Mouse (Mus musculus) spleen, adult 2 months (tissue): ENCODE measurements around the gene Abcb10. TPM values are rescaled to one million over a fixed set of nuclear protein-coding genes. Genes with fewer than 3 reads are reported as not detected.

Experiments used
- DNase-seq, 2 experiments: peaks; one replicate each; pipeline versions ENCODE4 v3.0.0 to v3.0.0-alpha.2; 2012 to 2021; ENCODE audit warnings: low spot score in 2 of 2, low read depth in 1 of 2
- H3K27ac ChIP-seq: fragments of 200-500 bp; 2 replicates; pipeline ENCODE4 v1.5.1; 2012; ENCODE audit warnings: low read length, inconsistent platforms; ENCODE audit not compliant: insufficient read depth
- H3K27me3 ChIP-seq: fragments of 200-500 bp; 2 replicates; pipeline ENCODE4 v1.6.1; 2012; ENCODE audit warnings: mild to moderate bottlenecking, moderate library complexity, low read length, inconsistent platforms; ENCODE audit not compliant: control insufficient read depth, insufficient read depth
- H3K36me3 ChIP-seq: fragments of 200-500 bp; 2 replicates; pipeline ENCODE4 v1.6.1; 2012; ENCODE audit warnings: mild to moderate bottlenecking, low read length, inconsistent platforms; ENCODE audit not compliant: control insufficient read depth, insufficient read depth
- H3K4me1 ChIP-seq: fragments of 200-500 bp; 2 replicates; pipeline ENCODE4 v1.6.1; 2011; ENCODE audit warnings: inconsistent platforms; ENCODE audit not compliant: control insufficient read depth, insufficient read depth, insufficient read length
- H3K4me3 ChIP-seq: fragments of 200-500 bp; 2 replicates; pipeline ENCODE4 v1.5.1; 2011; ENCODE audit warnings: mild to moderate bottlenecking, inconsistent platforms; ENCODE audit not compliant: insufficient read depth, insufficient read length; ENCODE audit errors: extremely low read depth
- CTCF ChIP-seq: fragments of 200-500 bp; IDR thresholded peaks from 2 replicates; pipeline ENCODE4 v1.5.1; 2011; ENCODE audit warnings: mild to moderate bottlenecking, inconsistent platforms; ENCODE audit not compliant: insufficient read depth, insufficient read length, insufficient replicate concordance; ENCODE audit errors: extremely low read depth
- POLR2A ChIP-seq: fragments of 200-500 bp; IDR thresholded peaks from 2 replicates; pipeline ENCODE4 v1.6.1; 2011; ENCODE audit warnings: low read depth, low read length, inconsistent platforms
- WGBS: fragments of 180-500 bp; shearing (Covaris S2); methylation state at CpG from one replicate; pipeline ENCODE4 v1.1.7; 2018; 5-methylcytosine and 5-hydroxymethylcytosine counted together
- polyA plus RNA-seq: library from polyadenylated mRNA; depleted of rRNA; stranded (reverse); fragments of >200 nt; gene quantifications from 2 replicates; pipeline ENCODE4 v1.2.3, GENCODE M21; 2012

The Abcb10 gene
- polyA plus RNA-seq, 1 experiment, result 22.6 TPM

DNA sequence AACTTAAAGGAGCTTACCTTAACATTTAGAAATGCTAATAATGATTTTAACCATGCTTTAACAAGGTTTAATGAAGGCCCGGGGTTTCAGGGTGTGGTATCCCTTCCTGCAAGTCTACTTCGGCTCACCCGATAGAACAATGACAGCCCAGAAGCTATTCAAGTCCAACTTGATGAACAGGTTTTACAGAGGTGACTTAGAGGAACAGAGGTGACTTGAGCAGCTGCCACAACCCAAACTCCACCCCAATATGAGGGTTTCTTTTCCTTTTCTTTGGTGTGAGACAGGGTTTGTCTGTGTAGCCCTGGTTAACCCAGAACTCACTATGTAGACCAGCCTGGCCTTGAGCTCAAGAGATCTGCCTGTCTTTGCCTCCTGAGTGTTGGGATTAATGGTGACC lies 11.1 kb upstream of the Abcb10 start:
- H3K27me3 ChIP-seq, result no peaks in the 10 kb centered on the region
- DNase-seq, result no peak
- no peak overlapping the region for H3K4me3 ChIP-seq
- H3K27ac ChIP-seq, result no peak overlapping the region
- peaks cover 12% of the 10 kb centered on the region for H3K36me3 ChIP-seq
- TF ChIP-seq POLR2A, result no peak
- TF ChIP-seq CTCF, result no peak
- no peaks in the 10 kb centered on the region for H3K4me1 ChIP-seq
- 95% methylated on average over 3 of the region's 3 CpGs for WGBS

DNA sequence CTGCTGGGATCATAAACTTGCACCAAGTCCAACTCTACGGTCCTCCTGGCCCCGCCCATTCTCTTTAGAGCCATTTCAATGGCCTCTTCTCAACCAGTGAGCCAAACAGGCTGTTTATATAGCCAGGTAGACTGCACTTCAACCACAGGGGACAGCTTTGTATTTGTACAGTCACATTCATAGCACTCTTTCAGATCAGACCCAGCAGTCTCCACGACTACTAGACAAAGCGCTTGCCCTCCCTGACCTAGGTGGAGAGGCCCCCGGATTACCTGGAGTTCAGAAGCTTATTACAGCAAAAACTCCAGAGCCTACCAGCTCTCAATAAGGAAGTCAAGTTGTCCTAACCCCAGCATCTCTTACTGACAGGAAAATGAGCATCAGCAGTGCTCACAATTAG lies 10.7 kb upstream of the Abcb10 start:
- Histone ChIP-seq H3K27me3 (no peaks in the 10 kb centered on the region), H3K4me1 (no peaks in the 10 kb centered on the region), H3K27ac (no peak overlapping the region), H3K4me3 (no peak overlapping the region), H3K36me3 (peaks cover 12% of the 10 kb centered on the region)
- 95% methylated on average over 5 of the region's 5 CpGs for WGBS
- TF ChIP-seq POLR2A (no peak), CTCF (no peak)
- DNase-seq, result no peak

DNA sequence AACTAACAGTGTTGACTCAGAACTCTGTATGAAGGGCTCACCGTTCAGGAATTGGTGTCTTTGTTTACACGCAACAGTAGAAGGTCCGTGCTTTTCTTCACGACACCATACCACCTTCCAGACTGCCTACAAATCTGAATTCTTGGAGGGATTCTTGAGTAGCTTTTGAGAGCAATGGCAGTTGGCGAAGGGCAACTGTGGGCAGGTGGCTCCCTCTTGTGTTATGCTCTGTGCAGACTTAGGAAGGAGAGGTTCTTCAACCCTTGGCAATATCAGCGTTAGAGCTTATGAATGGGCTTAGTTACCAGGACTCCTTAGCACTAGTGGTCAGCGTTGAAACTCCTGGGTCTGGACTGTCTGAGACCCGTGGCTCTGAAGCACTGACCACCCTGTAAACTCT lies 9.7 kb upstream of the Abcb10 start:
- Histone ChIP-seq H3K36me3 (peaks cover 10% of the 10 kb centered on the region), H3K27ac (no peak overlapping the region), H3K4me3 (no peak overlapping the region), H3K4me1 (no peaks in the 10 kb centered on the region), H3K27me3 (no peaks in the 10 kb centered on the region)
- TF ChIP-seq CTCF (peak; percentile 9; the same call in 1 of the 2 replicates), POLR2A (no peak)
- DNase-seq, result no peak
- WGBS, result 85% methylated on average over 8 of the region's 8 CpGs

DNA sequence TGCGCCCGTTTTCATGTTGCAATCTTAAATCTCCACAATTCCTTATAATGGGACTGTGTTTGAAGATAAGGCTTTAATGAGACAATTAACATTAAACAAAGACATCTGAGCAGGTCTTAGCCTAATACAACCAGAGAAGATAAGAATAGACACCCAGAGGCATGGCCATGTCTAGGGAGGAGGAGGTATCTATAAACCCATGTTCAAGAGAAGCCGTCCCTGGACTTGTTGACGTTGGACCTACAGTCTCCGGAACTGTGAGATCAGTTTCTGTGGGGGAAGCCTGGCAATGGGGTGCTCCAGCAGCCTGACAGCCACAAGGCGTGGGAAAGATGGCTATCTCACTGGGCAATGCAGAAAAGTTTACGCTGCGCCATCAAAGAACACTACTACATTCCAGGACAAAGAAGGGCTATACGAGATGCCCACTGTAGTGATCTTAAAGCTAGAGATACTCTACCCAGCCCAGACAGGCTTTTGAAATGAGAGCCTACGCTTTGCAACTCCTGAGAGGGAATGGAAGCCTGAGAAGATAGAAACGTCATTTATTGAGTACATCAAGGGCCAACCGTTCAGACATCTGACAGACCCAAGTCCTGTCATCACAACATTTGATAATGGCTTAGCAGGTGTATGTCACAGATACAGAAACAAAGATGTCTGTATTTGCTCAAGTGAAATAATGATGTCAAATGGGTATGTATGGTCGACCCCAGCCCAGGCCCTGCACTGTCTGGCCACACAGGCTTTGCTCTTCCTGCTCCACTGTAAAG lies 7.5 kb upstream of the Abcb10 start:
- peaks cover 3% of the 10 kb centered on the region for H3K36me3 ChIP-seq
- H3K4me1 ChIP-seq, result no peaks in the 10 kb centered on the region
- TF ChIP-seq CTCF, result no peak
- H3K27ac ChIP-seq, result no peak overlapping the region
- 84% methylated on average over 13 of the region's 13 CpGs for WGBS
- H3K27me3 ChIP-seq, result no peaks in the 10 kb centered on the region
- no peak for DNase-seq
- no peak overlapping the region for H3K4me3 ChIP-seq

DNA sequence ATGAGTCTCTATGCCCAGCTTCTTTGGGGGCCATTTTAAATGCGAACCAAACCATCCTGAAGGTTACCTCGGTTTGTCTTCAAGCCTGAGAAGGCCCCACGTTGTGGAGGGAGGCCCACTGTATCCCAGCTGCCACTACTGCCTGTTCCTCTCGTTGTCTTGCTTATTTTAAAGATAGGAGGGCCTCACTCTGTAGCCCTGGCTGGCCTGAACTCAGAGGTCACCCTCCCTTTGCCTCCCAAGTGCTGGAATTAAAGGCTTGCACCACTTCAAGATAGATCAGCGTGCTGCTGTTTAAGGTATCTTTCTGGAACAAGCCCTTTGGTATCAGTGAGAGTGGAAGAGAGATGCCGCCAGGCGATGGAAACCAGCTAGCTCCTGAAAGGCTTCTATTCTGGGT lies 6.2 kb upstream of the Abcb10 start:
- 59% methylated on average over 7 of the region's 7 CpGs for WGBS
- Histone ChIP-seq H3K27ac (peak overlapping the region; percentile 31; the same call in 1 of the 2 replicates), H3K4me3 (no peak overlapping the region), H3K4me1 (no peaks in the 10 kb centered on the region), H3K27me3 (no peaks in the 10 kb centered on the region), H3K36me3 (no peaks in the 10 kb centered on the region; the same call in none of the 2 replicates)
- DNase-seq, result no peak
- no peak for TF ChIP-seq POLR2A
- TF ChIP-seq CTCF, result no peak

DNA sequence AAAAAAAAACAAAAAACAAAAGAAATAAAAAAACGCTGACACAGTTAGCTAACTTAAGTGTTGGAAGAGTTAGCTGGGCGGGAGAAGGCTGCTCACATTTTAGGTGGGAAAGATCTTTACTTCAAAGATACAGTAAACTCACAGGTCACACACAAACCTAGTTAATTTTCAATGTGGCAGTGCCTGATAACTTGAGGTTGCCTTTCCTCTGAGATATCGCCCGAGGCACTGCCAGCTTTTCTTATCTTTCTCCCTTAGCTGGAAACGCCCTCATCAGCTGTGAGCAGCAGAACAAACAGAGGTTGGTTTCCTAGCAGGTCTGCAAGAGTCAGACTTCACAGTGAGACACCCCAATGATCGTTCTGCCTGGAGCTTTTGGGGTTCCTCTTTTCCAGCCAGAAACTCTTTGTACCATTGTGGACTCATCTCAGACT lies 5.7 kb upstream of the Abcb10 start:
- peak overlapping the region; percentile 31; the same call in 1 of the 2 replicates for H3K27ac ChIP-seq
- no peak overlapping the region for H3K4me3 ChIP-seq
- H3K36me3 ChIP-seq, result no peaks in the 10 kb centered on the region; the same call in 1 of the 2 replicates
- no peaks in the 10 kb centered on the region for H3K4me1 ChIP-seq
- DNase-seq, result no peak
- 37% methylated on average over 6 of the region's 6 CpGs for WGBS
- no peaks in the 10 kb centered on the region for H3K27me3 ChIP-seq
- TF ChIP-seq POLR2A (no peak), CTCF (no peak)

DNA sequence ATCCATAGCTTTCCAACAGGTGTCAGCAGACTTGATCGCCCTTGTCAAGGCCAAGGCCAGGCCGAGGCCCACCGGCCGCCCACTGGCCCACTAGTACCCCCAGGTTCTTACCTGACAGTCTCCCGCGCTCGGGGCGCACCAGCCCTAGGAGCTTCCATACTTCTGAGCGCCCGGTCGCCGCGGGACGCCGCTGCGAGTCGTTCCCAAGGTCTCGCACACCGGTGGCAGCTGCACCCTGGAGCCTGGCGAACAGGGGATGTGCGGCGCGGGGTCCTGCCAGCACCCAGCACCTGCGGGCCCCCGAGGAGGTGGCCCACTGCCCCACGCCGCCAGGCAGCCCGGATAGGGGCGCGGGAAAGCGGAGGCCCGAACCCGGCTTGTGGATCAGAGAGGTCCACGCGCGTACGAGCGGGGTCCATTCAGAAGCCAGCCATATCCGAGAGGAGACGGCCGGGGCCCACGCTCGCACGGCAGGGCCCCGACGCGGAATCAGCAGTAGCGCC lies 580 bp downstream of the Abcb10 start:
- TF ChIP-seq POLR2A, result no peak
- no peak for TF ChIP-seq CTCF
- peak overlapping the region; percentile 68 for H3K4me3 ChIP-seq
- H3K27me3 ChIP-seq, result no peaks in the 10 kb centered on the region; the same call in 1 of the 2 replicates
- H3K36me3 ChIP-seq, result no peaks in the 10 kb centered on the region
- WGBS, result 2% methylated on average over 48 of the region's 48 CpGs
- H3K4me1 ChIP-seq, result peaks cover 3% of the 10 kb centered on the region; the same call in 1 of the 2 replicates
- DNase-seq, result no peak
- H3K27ac ChIP-seq, result peak overlapping the region; percentile 44
